Mouse (Mus musculus) C2C12 (cell line): Measurements from ENCODE around the gene Mgat4b. TPM values are rescaled to one million over a fixed set of nuclear protein-coding genes. Genes with fewer than 3 reads are reported as not detected.

Experiments used
- H3K27me3 ChIP-seq: one replicate; pipeline ENCODE4 v1.6.1; 2011; ENCODE audit not compliant: control insufficient read depth, insufficient read depth, insufficient read length
- H3K36me3 ChIP-seq: one replicate; pipeline ENCODE4 v1.6.1; 2011; ENCODE audit not compliant: control insufficient read depth, insufficient read depth
- H3K4me3 ChIP-seq: one replicate; pipeline ENCODE4 v1.5.1; 2011; ENCODE audit warnings: mild to moderate bottlenecking, control low read depth; ENCODE audit not compliant: poor library complexity, insufficient read depth, severe bottlenecking
- H3K79me2 ChIP-seq: one replicate; pipeline ENCODE4 v1.6.1; 2011; ENCODE audit not compliant: control insufficient read depth, insufficient read depth
- H3K79me3 ChIP-seq: one replicate; pipeline ENCODE4 v1.6.1; 2011; ENCODE audit warnings: low read depth, control low read depth
- H3ac ChIP-seq: one replicate; pipeline ENCODE3; 2011; ENCODE audit warnings: low read depth; ENCODE audit not compliant: control insufficient read depth, insufficient read length
- CEBPB ChIP-seq: IDR thresholded peaks from one replicate; pipeline ENCODE4 v1.6.1; 2011; ENCODE audit warnings: low read depth, mild to moderate bottlenecking, control low read depth, moderate library complexity
- CTCF ChIP-seq: IDR thresholded peaks from one replicate; pipeline ENCODE4 v1.5.1; 2011; ENCODE audit not compliant: control insufficient read depth, insufficient read depth, insufficient read length
- FOSL1 ChIP-seq: IDR thresholded peaks from one replicate; pipeline ENCODE4 v1.8.0; 2011; ENCODE audit warnings: mild to moderate bottlenecking, low read length; ENCODE audit not compliant: poor library complexity, insufficient read depth, severe bottlenecking
- MAX ChIP-seq: IDR thresholded peaks from one replicate; pipeline ENCODE4 v1.6.1; 2011; ENCODE audit warnings: mild to moderate bottlenecking, control low read depth
- MYOD1 ChIP-seq: IDR thresholded peaks from one replicate; pipeline ENCODE4 v1.6.1; 2011; ENCODE audit warnings: low read depth; ENCODE audit not compliant: control insufficient read depth, insufficient read length
- MYOG ChIP-seq: IDR thresholded peaks from one replicate; pipeline ENCODE4 v1.6.1; 2011; ENCODE audit not compliant: control insufficient read depth, insufficient read length; ENCODE audit errors: extremely low read depth
- USF1 ChIP-seq: IDR thresholded peaks from one replicate; pipeline ENCODE4 v1.6.1; 2011; ENCODE audit warnings: low read depth, mild to moderate bottlenecking, control low read depth, moderate library complexity
- polyA plus RNA-seq: library from polyadenylated mRNA; unstranded; fragments of >200 nt; fragmentation: generic; extraction: Trizol; gene quantifications from one replicate; pipeline ENCODE4 v1.2.1, GENCODE M21; 2012; ENCODE audit warnings: missing spikeins

The Mgat4b gene
- polyA plus RNA-seq, 1 experiment, result 139 TPM

DNA sequence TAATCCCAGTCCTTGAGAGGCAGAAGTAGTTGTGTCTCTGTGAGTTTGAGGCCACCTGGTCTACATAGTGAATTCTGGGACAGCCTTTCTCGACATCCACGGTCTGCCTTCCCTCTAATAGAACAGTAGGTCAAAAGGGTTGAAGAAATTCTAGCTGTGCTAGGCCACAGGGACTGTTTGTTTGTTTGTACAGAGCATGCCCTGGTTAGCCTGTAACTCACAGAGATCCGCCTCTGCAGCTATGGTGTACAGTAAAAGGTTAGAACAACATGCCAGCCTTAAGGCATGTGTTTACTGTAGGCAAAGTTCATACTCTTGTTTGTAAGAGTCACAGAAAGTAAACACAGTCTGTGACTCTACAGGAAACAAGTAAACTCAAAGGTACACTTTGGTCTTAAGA, 25.9 kb upstream of the Mgat4b start:
- Histone ChIP-seq H3ac (no peak overlapping the region), H3K4me3 (no peak overlapping the region), H3K36me3 (no peaks in the 10 kb centered on the region), H3K79me2 (no peaks in the 10 kb centered on the region), H3K79me3 (no peaks in the 10 kb centered on the region), H3K27me3 (no peaks in the 10 kb centered on the region)
- TF ChIP-seq MAX, result no peak
- no peak for TF ChIP-seq CTCF
- TF ChIP-seq FOSL1, result no peak
- TF ChIP-seq CEBPB, result no peak
- TF ChIP-seq MYOG, result no peak
- TF ChIP-seq USF1, result no peak
- TF ChIP-seq MYOD1, result no peak

DNA sequence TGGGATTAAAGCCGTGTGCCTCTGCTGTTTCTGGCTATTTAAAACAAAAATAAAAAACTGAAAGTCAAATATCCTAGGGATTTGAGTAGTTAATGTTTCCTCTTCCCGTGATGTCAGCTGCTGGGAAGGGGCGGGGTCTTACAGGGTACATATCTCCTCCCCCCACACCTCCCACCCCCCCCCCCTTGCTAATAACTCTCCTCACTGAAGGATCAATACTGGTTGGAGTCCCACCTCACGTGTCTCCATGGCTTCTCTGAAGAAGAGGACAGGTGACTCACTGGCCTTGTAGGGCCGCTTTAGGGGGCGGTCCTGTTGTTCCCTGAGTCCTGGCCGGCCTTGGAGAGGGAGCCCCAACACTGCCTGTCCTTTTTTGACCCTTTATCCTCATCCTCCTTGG, 22.0 kb upstream of the Mgat4b start:
- Histone ChIP-seq H3K79me3 (no peaks in the 10 kb centered on the region), H3K4me3 (no peak overlapping the region), H3K27me3 (no peaks in the 10 kb centered on the region), H3K36me3 (no peaks in the 10 kb centered on the region), H3ac (no peak overlapping the region), H3K79me2 (no peaks in the 10 kb centered on the region)
- TF ChIP-seq FOSL1, result no peak
- no peak for TF ChIP-seq USF1
- TF ChIP-seq CTCF, result no peak
- TF ChIP-seq CEBPB, result no peak
- no peak for TF ChIP-seq MYOG
- no peak for TF ChIP-seq MAX
- no peak for TF ChIP-seq MYOD1

DNA sequence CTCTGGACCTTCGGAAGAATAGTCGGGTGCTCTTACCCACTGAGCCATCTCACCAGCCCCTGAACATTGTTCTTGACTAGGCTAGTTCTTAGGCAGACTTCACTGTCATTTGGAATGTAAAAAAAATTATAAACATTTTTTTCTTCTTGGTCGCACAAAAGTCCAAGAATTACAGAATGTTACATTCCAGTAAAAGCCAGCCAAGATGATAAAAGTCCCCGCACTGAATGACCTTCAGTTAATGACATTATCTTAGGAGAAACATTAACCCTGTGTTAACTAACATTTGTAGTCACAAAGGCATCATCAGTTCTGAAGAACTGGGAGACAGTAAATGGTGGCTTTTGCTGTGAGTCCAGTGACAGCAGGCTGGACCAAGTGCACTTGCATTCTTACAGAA, 20.3 kb upstream of the Mgat4b start:
- TF ChIP-seq MYOG (no peak), USF1 (no peak), CTCF (no peak), MYOD1 (no peak), CEBPB (no peak), MAX (no peak), FOSL1 (no peak)
- Histone ChIP-seq H3ac (no peak overlapping the region), H3K79me2 (no peaks in the 10 kb centered on the region), H3K27me3 (no peaks in the 10 kb centered on the region), H3K4me3 (no peak overlapping the region), H3K79me3 (no peaks in the 10 kb centered on the region), H3K36me3 (no peaks in the 10 kb centered on the region)

- Histone ChIP-seq H3ac (no peak overlapping the region), H3K4me3 (no peak overlapping the region), H3K36me3 (no peaks in the 10 kb centered on the region)
Observed at GRCm38 (mm10) chr11:50192278-50192677, 18.4 kb upstream of the Mgat4b start.

GRCm38 (mm10) chr11:50194070-50194469, 16.6 kb upstream of the Mgat4b start:
- Histone ChIP-seq H3K36me3 (peaks cover 9% of the 10 kb centered on the region), H3K79me3 (no peaks in the 10 kb centered on the region), H3ac (no peak overlapping the region), H3K27me3 (no peaks in the 10 kb centered on the region), H3K79me2 (no peaks in the 10 kb centered on the region), H3K4me3 (no peak overlapping the region)
- no peak for TF ChIP-seq CEBPB
- TF ChIP-seq CTCF, result no peak
- no peak for TF ChIP-seq MAX
- TF ChIP-seq FOSL1, result no peak

More at GRCm38 (mm10) chr11:50192278-50192677, 18.4 kb upstream of the Mgat4b start:
- H3K79me3 ChIP-seq, result no peaks in the 10 kb centered on the region
- TF ChIP-seq USF1 (no peak), MAX (no peak), FOSL1 (no peak), MYOD1 (no peak), CTCF (no peak), CEBPB (no peak), MYOG (no peak)
- no peaks in the 10 kb centered on the region for H3K27me3 ChIP-seq
- no peaks in the 10 kb centered on the region for H3K79me2 ChIP-seq

- Histone ChIP-seq H3ac (no peak overlapping the region), H3K27me3 (no peaks in the 10 kb centered on the region), H3K79me2 (no peaks in the 10 kb centered on the region), H3K4me3 (no peak overlapping the region), H3K36me3 (peaks cover 16% of the 10 kb centered on the region), H3K79me3 (no peaks in the 10 kb centered on the region)
- TF ChIP-seq MYOG (no peak), CEBPB (no peak), USF1 (no peak), MAX (no peak), FOSL1 (no peak), CTCF (no peak), MYOD1 (no peak)
Observed at GRCm38 (mm10) chr11:50194793-50195192, 15.9 kb upstream of the Mgat4b start.
